Mouse (Mus musculus) MEL (cell line): ENCODE results near the gene Kazn. TPM values are rescaled to one million over a fixed set of nuclear protein-coding genes. Genes with fewer than 3 reads are reported as not detected.

Experiments used
- DNase-seq: peaks from one replicate; pipeline ENCODE4 v3.0.0; 2011; ENCODE audit warnings: low read depth, low spot score
- H3K27ac ChIP-seq: 2 replicates; pipeline ENCODE4 v1.5.1; 2012; ENCODE audit warnings: low read depth, mild to moderate bottlenecking, control low read depth, low read length, moderate library complexity; ENCODE audit not compliant: control insufficient read depth
- H3K27me3 ChIP-seq, 2 experiments: fragments of 150-350 bp in 1 of 2; sonication (generic) in 1 of 2; 2 replicates each; pipeline ENCODE4 v1.6.1; 2012; ENCODE audit warnings: low read length in 2 of 2, mild to moderate bottlenecking in 2 of 2, improper control_type of control experiment in 1 of 2, moderate library complexity in 1 of 2; ENCODE audit not compliant: insufficient read depth in 2 of 2, control insufficient read depth in 1 of 2
- H3K36me3 ChIP-seq, 2 experiments: 2 replicates each; pipeline ENCODE4 v1.6.1; 2012 to 2014; ENCODE audit warnings: low read length in 2 of 2, improper control_type of control experiment in 1 of 2, inconsistent platforms in 1 of 2, mild to moderate bottlenecking in 1 of 2; ENCODE audit not compliant: insufficient read depth in 2 of 2, control insufficient read depth in 1 of 2
- H3K4me1 ChIP-seq, 2 experiments: fragments of 150-350 bp in 1 of 2; sonication (generic) in 1 of 2; 2 replicates each; pipeline ENCODE4 v1.6.1; 2012; ENCODE audit warnings: low read length in 2 of 2, improper control_type of control experiment in 1 of 2, mild to moderate bottlenecking in 1 of 2; ENCODE audit not compliant: insufficient read depth in 2 of 2, control insufficient read depth in 1 of 2
- H3K4me3 ChIP-seq, 2 experiments: fragments of 150-350 bp in 1 of 2; sonication (generic) in 1 of 2; 2 replicates each; pipeline ENCODE4 v1.5.1; 2012; ENCODE audit warnings: low read depth in 2 of 2, low read length in 2 of 2, mild to moderate bottlenecking in 2 of 2, moderate library complexity in 2 of 2, control low read depth in 1 of 2, improper control_type of control experiment in 1 of 2; ENCODE audit not compliant: control insufficient read depth in 1 of 2, insufficient read depth in 1 of 2
- H3K79me2 ChIP-seq: 2 replicates; pipeline ENCODE4 v1.6.1; 2012; ENCODE audit warnings: mild to moderate bottlenecking, low read length, moderate library complexity; ENCODE audit not compliant: control insufficient read depth, poor library complexity, insufficient read depth
- H3K9ac ChIP-seq: 2 replicates; pipeline ENCODE4 v1.6.1; 2012; ENCODE audit warnings: low read depth, mild to moderate bottlenecking, control low read depth, low read length, moderate library complexity; ENCODE audit not compliant: control insufficient read depth, poor library complexity, severe bottlenecking
- H3K9me3 ChIP-seq: fragments of 150-350 bp; sonication (generic); replicated peaks from 2 replicates; pipeline ENCODE4 v1.6.1; 2012; ENCODE audit warnings: mild to moderate bottlenecking, low read length, improper control_type of control experiment, moderate library complexity; ENCODE audit not compliant: insufficient read depth
- BHLHE40 ChIP-seq: IDR thresholded peaks from 2 replicates; pipeline ENCODE4 v1.6.1; 2012; ENCODE audit warnings: low read depth, mild to moderate bottlenecking, inconsistent platforms, low read length, improper control_type of control experiment, borderline replicate concordance
- CHD1 ChIP-seq: IDR thresholded peaks from 2 replicates; pipeline ENCODE4 v1.6.1; 2012; ENCODE audit warnings: low read depth, mild to moderate bottlenecking, inconsistent platforms, low read length, improper control_type of control experiment
- CTCF ChIP-seq, 3 experiments: IDR thresholded peaks in 2 of 3; conservative IDR thresholded peaks in 1 of 3; 2 replicates each; pipeline ENCODE4 v1.5.1; 2011 to 2012; ENCODE audit warnings: low read length in 3 of 3, low read depth in 2 of 3, mild to moderate bottlenecking in 2 of 3, improper control_type of control experiment in 1 of 3, inconsistent platforms in 1 of 3, mixed read lengths in 1 of 3, moderate library complexity in 1 of 3; ENCODE audit not compliant: control insufficient read depth in 1 of 3, insufficient read depth in 1 of 3, poor library complexity in 1 of 3, severe bottlenecking in 1 of 3
- EP300 ChIP-seq, 2 experiments: IDR thresholded peaks; 2 replicates each; pipeline ENCODE4 v1.6.1; 2011; ENCODE audit warnings: improper control_type of control experiment in 2 of 2, low read length in 2 of 2, low read depth in 1 of 2, mild to moderate bottlenecking in 1 of 2
- ETS1 ChIP-seq: IDR thresholded peaks from 2 replicates; pipeline ENCODE4 v1.6.1; 2012; ENCODE audit warnings: low read depth, mild to moderate bottlenecking, inconsistent platforms, low read length, improper control_type of control experiment, moderate library complexity
- GABPA ChIP-seq: IDR thresholded peaks from 2 replicates; pipeline ENCODE4 v1.6.1; 2012; ENCODE audit warnings: low read depth, mild to moderate bottlenecking, inconsistent platforms, low read length, improper control_type of control experiment, moderate library complexity
- GATA1 ChIP-seq: IDR thresholded peaks from 2 replicates; pipeline ENCODE4 v1.6.1; 2011; ENCODE audit warnings: low read depth, low read length, improper control_type of control experiment
- HCFC1 ChIP-seq: IDR thresholded peaks from 2 replicates; pipeline ENCODE4 v1.6.1; 2012; ENCODE audit warnings: low read depth, mild to moderate bottlenecking, inconsistent platforms, low read length, improper control_type of control experiment, moderate library complexity
- KAT2A ChIP-seq: conservative IDR thresholded peaks from 2 replicates; pipeline ENCODE4 v1.6.1; 2012; ENCODE audit warnings: low read depth, low read length, improper control_type of control experiment, inconsistent platforms
- MAFK ChIP-seq: IDR thresholded peaks from 2 replicates; pipeline ENCODE4 v1.6.1; 2011; ENCODE audit warnings: low read depth, mild to moderate bottlenecking, low read length, improper control_type of control experiment, borderline replicate concordance
- MAX ChIP-seq: IDR thresholded peaks from 2 replicates; pipeline ENCODE4 v1.6.1; 2011; ENCODE audit warnings: low read length, improper control_type of control experiment
- MAZ ChIP-seq: IDR thresholded peaks from 2 replicates; pipeline ENCODE4 v1.6.1; 2012; ENCODE audit warnings: low read depth, mild to moderate bottlenecking, inconsistent platforms, low read length, improper control_type of control experiment
- MEF2A ChIP-seq: IDR thresholded peaks from 2 replicates; pipeline ENCODE4 v1.6.1; 2014; ENCODE audit warnings: low read depth, mild to moderate bottlenecking, inconsistent platforms, low read length, improper control_type of control experiment; ENCODE audit not compliant: poor library complexity, insufficient replicate concordance, severe bottlenecking; ENCODE audit errors: extremely low read depth
- MXI1 ChIP-seq: IDR thresholded peaks from 2 replicates; pipeline ENCODE4 v1.6.1; 2011; ENCODE audit warnings: mild to moderate bottlenecking, low read depth, low read length, improper control_type of control experiment
- NELFE ChIP-seq: IDR thresholded peaks from 2 replicates; pipeline ENCODE4 v1.6.1; 2011; ENCODE audit warnings: low read depth, low read length, improper control_type of control experiment
- POLR2A ChIP-seq, 2 experiments: IDR thresholded peaks; 2 replicates each; pipeline ENCODE4 v1.6.1; 2011 to 2012; ENCODE audit warnings: low read length in 2 of 2, mild to moderate bottlenecking in 2 of 2, control low read depth in 1 of 2, improper control_type of control experiment in 1 of 2, low read depth in 1 of 2, moderate library complexity in 1 of 2; ENCODE audit not compliant: control insufficient read depth in 1 of 2, insufficient read depth in 1 of 2, poor library complexity in 1 of 2
- POLR2AphosphoS2 ChIP-seq: IDR thresholded peaks from 2 replicates; pipeline ENCODE4 v1.6.1; 2011; ENCODE audit warnings: low read length, improper control_type of control experiment
- POLR2AphosphoS5 ChIP-seq: IDR thresholded peaks from 2 replicates; pipeline ENCODE4 v1.6.1; 2012; ENCODE audit warnings: low read depth, borderline replicate concordance, mild to moderate bottlenecking, inconsistent platforms, low read length, moderate library complexity, mixed read lengths
- SIN3A ChIP-seq: IDR thresholded peaks from 2 replicates; pipeline ENCODE4 v1.6.1; 2012; ENCODE audit warnings: low read length, improper control_type of control experiment, inconsistent platforms
- TAL1 ChIP-seq: IDR thresholded peaks from 2 replicates; pipeline ENCODE4 v1.6.1; 2012; ENCODE audit warnings: mild to moderate bottlenecking, inconsistent platforms, low read length, moderate library complexity, mixed read lengths
- TBP ChIP-seq: IDR thresholded peaks from 2 replicates; pipeline ENCODE4 v1.8.0; 2011; ENCODE audit warnings: low read depth, low read length, improper control_type of control experiment
- UBTF ChIP-seq: IDR thresholded peaks from 2 replicates; pipeline ENCODE4 v1.6.1; 2012; ENCODE audit warnings: low read depth, mild to moderate bottlenecking, inconsistent platforms, low read length, improper control_type of control experiment, moderate library complexity, borderline replicate concordance; ENCODE audit not compliant: insufficient read depth
- USF1 ChIP-seq: IDR thresholded peaks from 2 replicates; pipeline ENCODE4 v1.6.1; 2014; ENCODE audit warnings: low read depth, mild to moderate bottlenecking, inconsistent platforms, low read length, improper control_type of control experiment, moderate library complexity
- ZMIZ1 ChIP-seq: IDR thresholded peaks from 2 replicates; pipeline ENCODE4 v1.6.1; 2012; ENCODE audit warnings: low read depth, mild to moderate bottlenecking, inconsistent platforms, low read length, improper control_type of control experiment, moderate library complexity
- polyA plus RNA-seq, 2 experiments: library from polyadenylated mRNA; stranded (reverse) in 1 of 2; unstranded in 1 of 2; fragments of >175 nt in 1 of 2; fragments of >200 nt in 1 of 2; gene quantifications; 2 replicates each; pipeline versions ENCODE4 v1.2.1 to v1.2.4; 2012; ENCODE audit warnings: low replicate concordance in 2 of 2, low read depth in 1 of 2; ENCODE audit not compliant: insufficient read length in 2 of 2, insufficient read depth in 1 of 2, missing spikeins in 1 of 2
- total RNA-seq: library from RNA; depleted of rRNA; stranded (reverse); fragments of 300-350 nt; gene quantifications from 2 replicates; pipeline ENCODE4 v1.2.3, GENCODE M21; 2012

Kazn gene
- total and polyA plus RNA-seq, 3 experiments, result not detected

DNA sequence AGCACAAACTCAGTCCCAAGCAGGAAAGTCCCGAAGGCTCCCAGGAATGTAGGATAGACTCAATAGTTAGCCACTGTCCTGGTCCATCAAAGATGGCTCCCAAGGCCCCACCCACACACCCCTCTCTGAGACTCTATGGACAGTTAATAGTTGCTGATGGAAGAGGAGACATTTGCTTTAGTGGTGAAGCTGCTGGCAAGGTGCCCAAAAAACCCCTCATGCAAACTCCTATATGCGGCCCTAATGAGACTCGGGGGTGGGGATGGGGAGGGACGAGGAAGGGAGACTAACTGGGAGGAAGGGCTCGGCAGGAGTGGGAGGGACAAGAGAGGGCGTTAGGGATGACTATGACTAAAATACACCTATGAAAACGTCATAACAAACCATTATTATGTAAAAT is 29.7 kb downstream of the Kazn start:
- no peaks in the 10 kb centered on the region for H3K79me2 ChIP-seq
- no peaks in the 10 kb centered on the region for H3K9me3 ChIP-seq
- no peak for TF ChIP-seq CHD1
- no peak for TF ChIP-seq SIN3A
- no peak for TF ChIP-seq NELFE
- TF ChIP-seq BHLHE40, result no peak
- TF ChIP-seq TAL1, result no peak
- no peak for TF ChIP-seq MAFK
- TF ChIP-seq KAT2A, result no peak
- TF ChIP-seq MAZ, result no peak
- TF ChIP-seq, all 39 proteins: peak for 0
- no peak for DNase-seq
- Histone ChIP-seq H3K4me3 (no peak overlapping the region), H3K27ac (no peak overlapping the region), H3K9ac (no peak overlapping the region), H3K27me3 (no peaks in the 10 kb centered on the region), H3K4me1 (no peaks in the 10 kb centered on the region), H3K36me3 (no peaks in the 10 kb centered on the region)

GRCm38 (mm10) chr4:142205693-142206092 is 33.5 kb downstream of the Kazn start:
- no peak for TF ChIP-seq CTCF (IDR thresholded peaks at IDR 0.05 in 2 of 3, conservative IDR thresholded peaks at IDR 0.05 in 1 of 3; ENCODE audit: control insufficient read depth in 1 of 3, insufficient read depth in 1 of 3, low read depth in 2 of 3, low read length in 3 of 3, poor library complexity in 1 of 3, severe bottlenecking in 1 of 3)
- no peak for TF ChIP-seq HCFC1
- TF ChIP-seq POLR2AphosphoS5, result no peak
- TF ChIP-seq GABPA, result no peak
- TF ChIP-seq USF1, result no peak
- no peak for TF ChIP-seq MXI1
- TF ChIP-seq ZMIZ1, result no peak
- no peak for TF ChIP-seq EP300 (IDR thresholded peaks at IDR 0.05; ENCODE audit: low read depth in 1 of 2, low read length in 2 of 2)
- TF ChIP-seq ETS1, result no peak
- no peak for TF ChIP-seq TAL1
- TF ChIP-seq MAX, result no peak
- TF ChIP-seq POLR2AphosphoS2, result no peak
- TF ChIP-seq UBTF, result no peak
- no peak for TF ChIP-seq GATA1
- no peak for TF ChIP-seq MEF2A
- no peak for TF ChIP-seq TBP
- TF ChIP-seq POLR2A (IDR thresholded peaks at IDR 0.05; ENCODE audit: control insufficient read depth in 1 of 2, insufficient read depth in 1 of 2, low read depth in 1 of 2, low read length in 2 of 2, poor library complexity in 1 of 2), result no peak
- no peak for TF ChIP-seq BHLHE40
- TF ChIP-seq, all 39 proteins: peak for 0
- Histone ChIP-seq H3K4me1 (no peaks in the 10 kb centered on the region), H3K36me3 (no peaks in the 10 kb centered on the region), H3K9ac (no peak overlapping the region), H3K79me2 (no peaks in the 10 kb centered on the region), H3K27me3 (no peaks in the 10 kb centered on the region), H3K4me3 (no peak overlapping the region), H3K27ac (no peak overlapping the region), H3K9me3 (no peaks in the 10 kb centered on the region)
- DNase-seq, result no peak
